Mouse (Mus musculus) midbrain, embryonic 14.5 days (tissue): ENCODE data around the gene Fam172a. TPM values are rescaled to one million over a fixed set of nuclear protein-coding genes. Genes with fewer than 3 reads are reported as not detected.

Experiments used
- ATAC-seq: fragments of 200-750 bp; cut with Nextera tagmentation; 2 replicates; pipeline ENCODE4 v1.8.0; 2017; ENCODE audit warnings: moderate number of reproducible peaks, moderate library complexity; ENCODE audit not compliant: low FRiP score, low TSS enrichment
- DNase-seq: peaks from one replicate; pipeline ENCODE4 v3.0.0-alpha.2; 2015
- H3K27ac ChIP-seq: fragments of 300-500 bp; sonication (generic); replicated peaks from 2 replicates; pipeline ENCODE4 v1.5.1; 2014; ENCODE audit warnings: mild to moderate bottlenecking, low read depth, low read length, moderate library complexity
- H3K27me3 ChIP-seq: fragments of 300-500 bp; sonication (generic); 2 replicates; pipeline ENCODE4 v1.6.1; 2014; ENCODE audit warnings: low read length, control low read depth, mixed read lengths; ENCODE audit not compliant: control insufficient read depth, insufficient read depth
- H3K36me3 ChIP-seq: fragments of 300-500 bp; sonication (generic); 2 replicates; pipeline ENCODE4 v1.6.1; 2014; ENCODE audit warnings: low read length, control low read depth; ENCODE audit not compliant: control insufficient read depth, insufficient read depth
- H3K4me1 ChIP-seq: fragments of 300-500 bp; sonication (generic); 2 replicates; pipeline ENCODE4 v1.6.1; 2014; ENCODE audit warnings: mild to moderate bottlenecking, antibody characterized with exemption, low read length, control low read depth; ENCODE audit not compliant: control insufficient read depth, insufficient read depth
- H3K4me2 ChIP-seq: fragments of 300-500 bp; sonication (generic); 2 replicates; pipeline ENCODE4 v1.6.1; 2014; ENCODE audit warnings: mild to moderate bottlenecking, low read length, moderate library complexity
- H3K4me3 ChIP-seq: fragments of 300-500 bp; sonication (generic); replicated peaks from 2 replicates; pipeline ENCODE4 v1.5.1; 2014; ENCODE audit warnings: low read depth, low read length
- H3K9ac ChIP-seq: fragments of 300-500 bp; sonication (generic); replicated peaks from 2 replicates; pipeline ENCODE4 v1.6.1; 2014; ENCODE audit warnings: mild to moderate bottlenecking, low read length, moderate library complexity
- H3K9me3 ChIP-seq: fragments of 300-500 bp; sonication (generic); 2 replicates; pipeline ENCODE4 v1.6.1; 2016; ENCODE audit warnings: low read length, control low read depth, mixed read lengths; ENCODE audit not compliant: control insufficient read depth
- WGBS: fragments of 180-500 bp; shearing (Covaris S2); extraction: QIAGEN DNeasy Blood & Tissue Kit; methylation state at CpG from one replicate; pipeline ENCODE4 v1.1.7; 2014; 5-methylcytosine and 5-hydroxymethylcytosine counted together
- polyA plus RNA-seq: library from polyadenylated mRNA; unstranded; fragments of >200 nt; fragmentation: Nextera tagmentation; extraction: Ambion mirVana; gene quantifications from 2 replicates; pipeline ENCODE4 v1.2.1, GENCODE M21; 2014

The Fam172a gene
- polyA plus RNA-seq, 1 experiment from 2014 or later: 48.2 TPM

- Histone ChIP-seq H3K4me2 (no peak overlapping the region), H3K9ac (no peak overlapping the region), H3K36me3 (no peaks in the 10 kb centered on the region), H3K9me3 (no peaks in the 10 kb centered on the region), H3K4me3 (no peak overlapping the region), H3K27ac (no peak overlapping the region), H3K27me3 (no peaks in the 10 kb centered on the region), H3K4me1 (no peaks in the 10 kb centered on the region)
- no peak for DNase-seq
- WGBS: 80% methylated on average over 5 of the region's 5 CpGs
- no peak for ATAC-seq
Observed at GRCm38 (mm10) chr13:77991189-77991886, 289.5 kb downstream of the Fam172a start.

GRCm38 (mm10) chr13:78004649-78005048, 302.8 kb downstream of the Fam172a start:
- DNase-seq: no peak
- Histone ChIP-seq H3K9ac (no peak overlapping the region), H3K4me1 (peaks cover 12% of the 10 kb centered on the region), H3K27me3 (no peaks in the 10 kb centered on the region), H3K36me3 (no peaks in the 10 kb centered on the region), H3K27ac (no peak overlapping the region), H3K4me3 (no peak overlapping the region), H3K9me3 (no peaks in the 10 kb centered on the region), H3K4me2 (no peak overlapping the region)
- no peak for ATAC-seq
- WGBS: 34% methylated on average over 4 of the region's 4 CpGs

GRCm38 (mm10) chr13:78005344-78005743, 303.5 kb downstream of the Fam172a start:
- H3K27ac ChIP-seq: peak overlapping the region; percentile 5; the same call in 1 of the 2 replicates
- DNase-seq (peak; percentile 74), ATAC-seq (peak; percentile 87)
- H3K36me3 ChIP-seq: no peaks in the 10 kb centered on the region
- H3K9ac ChIP-seq: no peak overlapping the region
- 2% methylated on average over 3 of the region's 3 CpGs for WGBS
- no peaks in the 10 kb centered on the region for H3K27me3 ChIP-seq
- H3K4me2 ChIP-seq: no peak overlapping the region
- no peaks in the 10 kb centered on the region for H3K9me3 ChIP-seq
- no peak overlapping the region for H3K4me3 ChIP-seq
- peaks cover 12% of the 10 kb centered on the region for H3K4me1 ChIP-seq

GRCm38 (mm10) chr13:78010176-78010575, 308.3 kb downstream of the Fam172a start:
- ATAC-seq (no peak), DNase-seq (no peak)
- H3K27me3 ChIP-seq: no peaks in the 10 kb centered on the region
- H3K27ac ChIP-seq: no peak overlapping the region
- no peak overlapping the region for H3K9ac ChIP-seq
- H3K4me1 ChIP-seq: peaks cover 8% of the 10 kb centered on the region
- 92% methylated on average over 1 of the region's 1 CpGs for WGBS
- H3K9me3 ChIP-seq: no peaks in the 10 kb centered on the region
- H3K4me2 ChIP-seq: no peak overlapping the region
- no peak overlapping the region for H3K4me3 ChIP-seq
- H3K36me3 ChIP-seq: no peaks in the 10 kb centered on the region

- DNase-seq (no peak), ATAC-seq (0 out of 2 replicates have a peak, but pooled peaks have one; percentile 25)
- Histone ChIP-seq H3K27me3 (no peaks in the 10 kb centered on the region), H3K4me3 (no peak within 1 kb of the TSS), H3K4me2 (no peak within 1 kb of the TSS), H3K9ac (no peak within 1 kb of the TSS), H3K36me3 (no peaks in the 10 kb centered on the region), H3K27ac (no peak within 1 kb of the TSS), H3K4me1 (no peaks in the 10 kb centered on the region), H3K9me3 (no peaks in the 10 kb centered on the region)
- WGBS: 60% methylated on average over 15 of the region's 15 CpGs
Observed at GRCm38 (mm10) chr13:78024683-78025294, 323.0 kb downstream of the Fam172a start, which contains the start of gene Pou5f2. Pou5f2 (plus strand) TSS chr13:78024902.

- ATAC-seq (no peak), DNase-seq (no peak)
- Histone ChIP-seq H3K36me3 (no peaks in the 10 kb centered on the region), H3K27ac (no peak overlapping the region), H3K9ac (no peak overlapping the region), H3K4me3 (no peak overlapping the region), H3K27me3 (no peaks in the 10 kb centered on the region), H3K4me2 (no peak overlapping the region), H3K4me1 (no peaks in the 10 kb centered on the region), H3K9me3 (no peaks in the 10 kb centered on the region)
- WGBS: 60% methylated on average over 1 of the region's 1 CpGs
Observed at GRCm38 (mm10) chr13:78032821-78033220, 331.0 kb downstream of the Fam172a start.

GRCm38 (mm10) chr13:78037203-78037602, 335.4 kb downstream of the Fam172a start:
- Histone ChIP-seq H3K9me3 (no peaks in the 10 kb centered on the region), H3K27ac (no peak overlapping the region), H3K27me3 (no peaks in the 10 kb centered on the region), H3K4me2 (no peak overlapping the region), H3K9ac (no peak overlapping the region), H3K4me1 (no peaks in the 10 kb centered on the region), H3K4me3 (no peak overlapping the region), H3K36me3 (no peaks in the 10 kb centered on the region)
- DNase-seq (no peak), ATAC-seq (no peak)
- 85% methylated on average over 1 of the region's 1 CpGs for WGBS

- H3K27ac ChIP-seq: no peak overlapping the region
- ATAC-seq (no peak), DNase-seq (no peak)
- H3K9ac ChIP-seq: no peak overlapping the region
- no peaks in the 10 kb centered on the region for H3K36me3 ChIP-seq
- H3K27me3 ChIP-seq: no peaks in the 10 kb centered on the region
- no peaks in the 10 kb centered on the region for H3K9me3 ChIP-seq
- WGBS: 60% methylated on average over 6 of the region's 6 CpGs
- H3K4me2 ChIP-seq: no peak overlapping the region
- no peak overlapping the region for H3K4me3 ChIP-seq
- no peaks in the 10 kb centered on the region for H3K4me1 ChIP-seq
Observed at GRCm38 (mm10) chr13:78043203-78043602, 341.4 kb downstream of the Fam172a start.

GRCm38 (mm10) chr13:78045116-78045515, 343.3 kb downstream of the Fam172a start:
- H3K27me3 ChIP-seq: no peaks in the 10 kb centered on the region
- no peak overlapping the region for H3K9ac ChIP-seq
- no peak overlapping the region for H3K4me3 ChIP-seq
- ATAC-seq: no peak
- H3K36me3 ChIP-seq: no peaks in the 10 kb centered on the region
- H3K4me1 ChIP-seq: no peaks in the 10 kb centered on the region
- no peak for DNase-seq
- no peak overlapping the region for H3K4me2 ChIP-seq
- H3K27ac ChIP-seq: no peak overlapping the region
- 59% methylated on average over 5 of the region's 5 CpGs for WGBS
- H3K9me3 ChIP-seq: no peaks in the 10 kb centered on the region
